Mouse (Mus musculus) macrophage (primary cell): Measurements from ENCODE around the gene Ell3. TPM values are rescaled to one million over a fixed set of nuclear protein-coding genes. Genes with fewer than 3 reads are reported as not detected.

ENCODE experiments used
- H3K27ac ChIP-seq: fragments of 350-480 bp; formaldehyde crosslinking; 2 replicates; pipeline ENCODE4 v1.9.0; 2021
- H3K36me3 ChIP-seq: fragments of 350-480 bp; formaldehyde crosslinking; 2 replicates; pipeline ENCODE4 v1.9.0; 2021; ENCODE audit errors: inconsistent target
- H3K4me3 ChIP-seq: fragments of 350-480 bp; formaldehyde crosslinking; 2 replicates; pipeline ENCODE4 v1.9.0; 2021; ENCODE audit errors: inconsistent target
- H3K79me2 ChIP-seq: fragments of 350-480 bp; formaldehyde crosslinking; 2 replicates; pipeline ENCODE4 v1.9.0; 2021; ENCODE audit errors: inconsistent target
- WGBS: methylation state at CpG from one replicate; pipeline ENCODE4 v1.1.7; 2026; ENCODE audit warnings: inconsistent platforms; ENCODE audit not compliant: missing documents; 5-methylcytosine and 5-hydroxymethylcytosine counted together
- polyA plus RNA-seq: library from polyadenylated mRNA; stranded (reverse); fragments of 250-400 nt; gene quantifications from 3 replicates; pipeline ENCODE4 v1.2.4, GENCODE M21; 2018; ENCODE audit warnings: inconsistent platforms

The Ell3 gene
- polyA plus RNA-seq, 1 experiment from 2014 or later = 0.10 TPM

DNA sequence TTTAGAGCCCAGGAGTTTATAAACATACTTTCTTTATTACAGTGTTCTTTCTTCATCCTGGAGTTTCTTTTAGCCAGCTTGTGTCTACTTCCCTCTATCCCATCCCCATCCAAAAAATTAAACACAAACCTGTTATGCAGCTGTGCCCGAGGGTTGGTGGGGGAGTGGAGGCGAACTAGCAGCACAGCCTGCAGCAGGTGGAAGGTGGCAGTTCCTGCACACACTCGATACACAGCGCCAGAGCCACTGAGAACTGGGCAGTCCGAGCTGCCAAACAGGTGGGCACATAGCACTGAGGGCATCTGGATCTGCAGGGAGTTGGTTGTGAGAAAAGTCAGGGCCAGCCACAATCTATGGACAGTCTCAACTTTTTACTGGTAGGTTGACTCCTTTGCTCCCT is 11.5 kb upstream of the Ell3 start:
- Histone ChIP-seq H3K27ac (no peak overlapping the region), H3K4me3 (no peak overlapping the region), H3K79me2 (peaks cover 45% of the 10 kb centered on the region), H3K36me3 (peaks cover 18% of the 10 kb centered on the region; the same call in 1 of the 2 replicates)
- 94% methylated on average over 5 of the region's 5 CpGs for WGBS

DNA sequence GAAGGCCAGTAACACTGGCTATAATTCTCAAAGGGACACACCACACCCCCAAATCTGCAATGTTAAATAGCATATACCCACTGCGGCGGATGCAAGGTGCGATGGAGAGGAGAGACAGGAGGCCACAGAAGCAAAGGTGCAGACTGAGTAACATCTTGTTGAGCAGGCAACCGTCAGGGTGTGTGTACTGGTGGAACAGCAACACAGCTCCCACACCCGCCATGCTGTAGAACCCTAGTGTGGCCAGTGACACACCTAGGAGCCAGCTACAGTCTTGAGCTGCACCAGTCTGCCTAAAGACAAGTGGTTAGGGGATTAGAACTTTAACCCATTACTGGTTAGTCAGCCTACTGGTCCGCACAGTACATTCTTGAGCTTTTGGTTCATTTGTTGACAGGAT is 9.8 kb upstream of the Ell3 start:
- 95% methylated on average over 6 of the region's 6 CpGs for WGBS
- Histone ChIP-seq H3K79me2 (peaks cover 54% of the 10 kb centered on the region), H3K4me3 (no peak overlapping the region), H3K36me3 (peaks cover 17% of the 10 kb centered on the region; the same call in 1 of the 2 replicates), H3K27ac (no peak overlapping the region)

DNA sequence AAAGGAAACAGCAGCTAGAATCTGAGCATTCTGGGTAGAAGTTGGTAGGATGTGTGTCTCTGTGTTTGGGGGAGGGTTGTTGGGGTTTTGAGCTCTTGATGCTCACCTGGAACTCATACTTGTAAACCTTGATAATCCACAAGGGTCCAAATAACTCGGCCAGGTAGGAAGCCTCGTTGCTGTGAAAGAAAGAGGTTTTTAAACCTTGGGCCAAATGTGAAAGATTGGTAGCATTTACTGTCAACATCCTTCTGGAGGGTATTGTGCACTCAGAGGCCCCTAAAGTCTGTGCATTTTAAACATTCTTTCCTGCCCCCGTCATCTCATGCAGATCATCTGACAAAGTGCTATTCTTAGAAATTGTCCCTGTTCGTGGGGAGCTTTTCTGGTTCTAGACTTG is 8.9 kb upstream of the Ell3 start, which contains the start of gene Hypk:
Gene Hypk (plus strand): TSS at position 301 of the 400 bp plus-strand sequence.
- Histone ChIP-seq H3K4me3 (no peak within 1 kb of the TSS), H3K79me2 (peaks cover 52% of the 10 kb centered on the region), H3K36me3 (peaks cover 14% of the 10 kb centered on the region; the same call in 1 of the 2 replicates), H3K27ac (peak within 1 kb of the TSS; percentile 32; the same call in 1 of the 2 replicates)
- whole genome bisulfite sequencing = 77% methylated on average over 4 of the region's 4 CpGs

DNA sequence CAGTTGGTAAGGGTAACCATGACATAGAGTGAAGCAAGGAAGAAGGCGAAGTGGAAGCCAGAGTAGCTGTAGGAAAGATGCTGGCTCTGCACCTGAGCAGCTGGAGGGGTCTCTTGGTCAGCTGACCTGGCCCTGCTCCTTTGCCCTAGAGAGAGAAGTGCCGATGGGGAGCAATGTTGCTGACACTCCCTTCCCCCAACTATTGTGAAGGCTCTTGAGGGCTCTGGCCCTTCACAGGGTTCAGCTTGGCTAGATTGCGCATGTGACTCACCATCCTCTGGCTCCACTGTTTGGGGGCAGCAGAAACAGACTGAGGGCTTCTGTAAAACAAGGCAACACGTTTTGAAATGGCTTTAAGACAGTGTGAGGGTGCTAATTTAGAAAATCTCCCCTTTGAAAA is 8.3 kb upstream of the Ell3 start:
- peak overlapping the region; percentile 32; the same call in 1 of the 2 replicates for H3K27ac ChIP-seq
- 86% methylated on average over 4 of the region's 4 CpGs for WGBS
- H3K36me3 ChIP-seq = peaks cover 14% of the 10 kb centered on the region; the same call in 1 of the 2 replicates
- H3K79me2 ChIP-seq = peaks cover 46% of the 10 kb centered on the region
- H3K4me3 ChIP-seq = no peak overlapping the region

DNA sequence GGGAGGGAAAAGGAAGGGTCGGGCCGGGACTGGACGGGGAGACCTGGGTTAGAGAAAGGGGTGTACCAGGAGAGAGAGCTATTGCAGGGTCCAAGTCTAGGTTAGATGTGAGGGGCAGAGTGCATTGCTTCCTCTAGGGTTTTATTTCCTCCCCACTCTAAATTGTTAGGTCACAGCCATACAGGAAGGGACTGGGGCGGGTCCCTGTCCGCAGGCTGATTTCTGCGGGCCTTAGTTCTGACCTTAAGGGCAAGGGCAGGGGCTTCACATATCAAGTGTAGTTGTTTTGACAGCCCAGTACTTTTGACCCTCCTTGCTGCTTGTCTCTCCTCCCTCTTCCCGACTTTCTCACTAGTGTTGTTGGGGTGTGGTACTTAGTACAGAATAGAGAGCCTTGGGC is 6.0 kb upstream of the Ell3 start:
- Histone ChIP-seq H3K36me3 (peaks cover 14% of the 10 kb centered on the region; the same call in 1 of the 2 replicates), H3K27ac (peak overlapping the region; percentile 85), H3K4me3 (peak overlapping the region; percentile 82), H3K79me2 (peaks cover 43% of the 10 kb centered on the region)
- 0% methylated on average over 7 of the region's 7 CpGs for WGBS

DNA sequence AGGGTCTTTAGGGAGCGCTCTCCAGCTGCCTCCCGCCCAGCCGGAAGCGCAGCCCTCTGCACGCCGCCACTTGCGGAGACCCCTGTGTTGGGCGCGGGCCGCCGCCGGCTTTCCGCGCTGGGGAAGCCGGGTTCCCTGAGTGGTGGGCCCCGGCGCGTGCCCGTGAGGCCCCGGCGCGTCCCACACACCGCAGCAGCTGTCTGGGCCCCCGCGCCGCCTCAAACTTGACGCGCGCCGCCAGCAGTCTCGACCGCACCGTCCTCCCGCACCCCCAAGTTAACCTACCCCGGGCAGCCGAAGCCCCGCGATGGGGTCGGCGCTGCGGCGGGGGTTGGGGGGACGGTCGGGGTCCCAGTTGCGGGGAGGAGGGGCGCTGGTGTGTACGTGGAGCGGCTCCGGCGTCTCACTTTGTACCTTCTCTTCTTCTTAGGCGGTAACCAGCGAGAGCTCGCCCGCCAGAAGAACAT is 5.5 kb upstream of the Ell3 start:
- H3K79me2 ChIP-seq = peaks cover 43% of the 10 kb centered on the region
- WGBS = 4% methylated on average over 35 of the region's 54 CpGs
- H3K36me3 ChIP-seq = peaks cover 14% of the 10 kb centered on the region; the same call in 1 of the 2 replicates
- H3K4me3 ChIP-seq = peak overlapping the region; percentile 82
- H3K27ac ChIP-seq = peak overlapping the region; percentile 85

DNA sequence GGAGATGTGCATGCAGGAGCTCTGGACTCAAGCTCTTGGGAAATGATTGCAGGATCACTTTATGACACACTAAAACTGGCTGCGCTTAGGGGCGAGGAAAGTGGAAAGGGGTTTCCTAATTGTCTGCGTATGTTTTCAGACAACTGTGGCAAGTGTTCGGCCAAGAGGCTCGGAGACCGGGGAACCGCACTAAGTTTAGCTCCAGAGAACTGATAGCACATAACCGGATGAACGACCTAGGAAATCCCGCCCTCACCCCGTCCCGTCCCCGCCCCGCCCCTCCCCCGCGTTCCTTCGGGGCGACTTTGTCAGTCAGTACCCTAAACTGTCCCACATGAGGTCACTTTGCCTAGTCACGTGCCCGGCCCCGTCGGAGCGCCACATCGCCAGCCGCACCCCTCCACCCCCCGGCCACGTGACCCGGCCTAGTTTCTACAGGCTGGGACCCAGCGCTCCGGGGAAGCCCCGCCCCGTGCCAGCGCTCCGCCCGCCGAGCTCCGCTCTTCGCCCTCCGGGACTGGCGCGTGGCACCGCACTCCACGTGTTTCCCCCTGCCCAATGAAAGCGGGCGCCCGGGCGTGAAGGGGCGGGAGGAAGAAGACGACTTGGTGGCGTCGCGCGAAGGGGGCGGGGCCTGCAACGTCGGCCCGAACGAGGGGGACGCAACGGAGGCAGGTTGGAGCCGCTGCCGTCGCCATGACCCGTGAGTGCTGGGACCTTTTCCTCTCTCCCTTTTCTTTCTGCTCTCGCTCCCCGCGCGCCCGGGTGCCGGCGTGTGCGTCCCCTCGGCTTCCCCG is 4.9 kb upstream of the Ell3 start, which contains the start of gene Serf2:
Gene Serf2 (plus strand): TSS at position 457 of the 797 bp plus-strand sequence.
- Histone ChIP-seq H3K27ac (peak within 1 kb of the TSS; percentile 86), H3K4me3 (peak within 1 kb of the TSS; percentile 82), H3K79me2 (peaks cover 39% of the 10 kb centered on the region), H3K36me3 (peaks cover 12% of the 10 kb centered on the region; the same call in 1 of the 2 replicates)
- under 1% methylated on average over 73 of the region's 74 CpGs for whole genome bisulfite sequencing

DNA sequence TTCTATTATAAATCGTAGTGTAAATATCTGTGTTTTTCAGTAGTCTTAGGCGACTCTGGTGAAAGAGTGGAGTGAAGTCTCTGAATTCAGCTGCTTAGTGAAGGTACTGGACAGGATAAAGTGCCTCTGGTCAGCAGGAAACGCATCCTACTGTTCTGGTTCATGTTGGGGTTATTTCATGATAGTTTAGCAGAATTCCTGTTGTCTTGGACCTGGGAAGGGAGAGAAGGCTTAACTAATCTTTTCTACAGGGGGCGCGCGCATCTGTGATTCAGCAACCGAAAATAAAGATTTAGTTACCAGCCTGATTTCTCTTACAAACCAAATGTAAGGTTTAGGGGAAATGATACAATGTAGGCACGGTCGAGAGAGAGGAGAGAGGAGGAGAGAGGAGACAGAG is 4.1 kb upstream of the Ell3 start:
- Histone ChIP-seq H3K79me2 (peaks cover 31% of the 10 kb centered on the region), H3K4me3 (peak overlapping the region; percentile 46), H3K27ac (peak overlapping the region; percentile 86), H3K36me3 (peaks cover 5% of the 10 kb centered on the region; the same call in 1 of the 2 replicates)
- 9% methylated on average over 7 of the region's 9 CpGs for WGBS

DNA sequence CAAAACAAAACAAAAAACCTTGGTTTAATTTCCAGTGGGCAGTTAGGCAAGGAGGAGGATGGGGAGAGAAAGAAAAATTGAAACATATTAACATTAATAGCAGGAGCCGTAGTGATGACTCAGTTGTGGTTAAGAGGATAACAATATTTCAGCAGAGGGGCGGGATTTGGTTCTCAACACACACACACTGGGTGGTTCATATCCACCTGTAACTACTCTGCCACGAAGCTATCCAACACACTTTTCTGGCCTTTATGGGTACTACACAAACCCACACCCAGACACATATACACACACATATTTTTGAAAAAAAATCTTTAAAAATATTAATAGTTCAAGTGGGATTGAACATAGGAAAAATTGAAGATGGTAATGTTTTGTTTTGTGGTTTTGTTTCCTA is 2.9 kb upstream of the Ell3 start:
- no peak overlapping the region for H3K4me3 ChIP-seq
- WGBS = 34% methylated on average over 3 of the region's 3 CpGs
- H3K36me3 ChIP-seq = no peaks in the 10 kb centered on the region
- H3K27ac ChIP-seq = no peak overlapping the region
- H3K79me2 ChIP-seq = peaks cover 20% of the 10 kb centered on the region

DNA sequence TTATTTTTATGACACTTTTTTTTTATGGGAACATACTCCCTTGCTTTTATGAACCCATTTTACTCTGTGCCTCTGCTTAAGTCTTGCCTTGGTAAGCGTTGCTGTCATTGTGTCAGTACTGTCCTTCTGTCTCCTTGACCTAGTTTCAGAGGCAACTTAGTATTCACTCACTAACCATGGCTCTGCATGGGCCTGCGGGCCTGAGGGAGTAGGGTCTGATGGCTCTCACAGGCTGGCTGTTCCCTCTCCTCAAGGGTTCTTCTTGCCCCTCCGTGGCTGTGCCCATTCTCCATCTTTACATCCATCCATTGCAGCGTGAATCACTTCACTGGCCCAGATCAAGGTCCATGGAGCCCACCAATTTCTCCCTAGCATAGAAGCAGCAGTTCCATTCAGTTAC is 2.4 kb upstream of the Ell3 start:
- no peaks in the 10 kb centered on the region for H3K36me3 ChIP-seq
- H3K27ac ChIP-seq = no peak overlapping the region
- H3K4me3 ChIP-seq = no peak overlapping the region
- peaks cover 18% of the 10 kb centered on the region for H3K79me2 ChIP-seq
- WGBS = 83% methylated on average over 4 of the region's 4 CpGs

DNA sequence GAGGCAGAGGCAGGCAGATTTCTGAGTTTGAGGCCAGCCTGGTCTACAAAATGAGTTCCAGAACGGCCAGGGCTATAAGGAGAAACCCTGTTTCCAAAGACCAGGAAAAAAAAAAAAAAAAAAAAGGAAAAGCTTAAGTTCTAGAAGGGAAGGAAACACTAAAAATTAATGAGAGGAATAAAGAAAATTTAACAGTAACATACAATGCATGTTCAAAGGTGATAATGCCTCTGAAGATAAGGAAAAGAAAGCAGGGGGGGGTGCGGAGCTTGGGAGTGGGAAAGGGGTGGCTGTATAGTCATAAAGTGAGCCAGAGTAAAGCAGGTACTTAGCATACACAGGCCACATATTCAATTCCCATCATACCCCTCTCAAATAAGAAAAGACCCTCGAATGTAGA is 1.0 kb upstream of the Ell3 start:
- WGBS = 100% methylated on average over 2 of the region's 3 CpGs
- Histone ChIP-seq H3K27ac (no peak overlapping the region), H3K4me3 (no peak overlapping the region)

DNA sequence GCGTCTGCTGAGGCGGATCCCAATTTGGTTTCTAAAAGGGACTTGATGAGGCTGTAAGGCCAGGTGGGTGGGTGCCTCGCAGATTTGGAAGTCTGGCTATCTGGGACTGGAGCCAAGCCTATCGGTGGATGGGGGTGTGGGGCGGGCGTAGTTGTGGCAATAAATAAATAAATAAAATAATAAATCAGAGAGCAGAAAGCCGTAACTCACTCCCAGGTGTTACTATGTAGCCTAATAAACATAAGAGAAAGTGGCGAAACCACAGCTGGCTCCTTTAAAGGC is 1.1 kb downstream of the Ell3 start:
- peak overlapping the region; percentile 35 for H3K4me3 ChIP-seq
- no peaks in the 10 kb centered on the region for H3K79me2 ChIP-seq
- H3K27ac ChIP-seq = no peak overlapping the region
- WGBS = 20% methylated on average over 6 of the region's 8 CpGs
- no peaks in the 10 kb centered on the region for H3K36me3 ChIP-seq

More for the DNA sequence above, 1.0 kb upstream of the Ell3 start:
- Histone ChIP-seq H3K79me2 (peaks cover 4% of the 10 kb centered on the region), H3K36me3 (no peaks in the 10 kb centered on the region)

DNA sequence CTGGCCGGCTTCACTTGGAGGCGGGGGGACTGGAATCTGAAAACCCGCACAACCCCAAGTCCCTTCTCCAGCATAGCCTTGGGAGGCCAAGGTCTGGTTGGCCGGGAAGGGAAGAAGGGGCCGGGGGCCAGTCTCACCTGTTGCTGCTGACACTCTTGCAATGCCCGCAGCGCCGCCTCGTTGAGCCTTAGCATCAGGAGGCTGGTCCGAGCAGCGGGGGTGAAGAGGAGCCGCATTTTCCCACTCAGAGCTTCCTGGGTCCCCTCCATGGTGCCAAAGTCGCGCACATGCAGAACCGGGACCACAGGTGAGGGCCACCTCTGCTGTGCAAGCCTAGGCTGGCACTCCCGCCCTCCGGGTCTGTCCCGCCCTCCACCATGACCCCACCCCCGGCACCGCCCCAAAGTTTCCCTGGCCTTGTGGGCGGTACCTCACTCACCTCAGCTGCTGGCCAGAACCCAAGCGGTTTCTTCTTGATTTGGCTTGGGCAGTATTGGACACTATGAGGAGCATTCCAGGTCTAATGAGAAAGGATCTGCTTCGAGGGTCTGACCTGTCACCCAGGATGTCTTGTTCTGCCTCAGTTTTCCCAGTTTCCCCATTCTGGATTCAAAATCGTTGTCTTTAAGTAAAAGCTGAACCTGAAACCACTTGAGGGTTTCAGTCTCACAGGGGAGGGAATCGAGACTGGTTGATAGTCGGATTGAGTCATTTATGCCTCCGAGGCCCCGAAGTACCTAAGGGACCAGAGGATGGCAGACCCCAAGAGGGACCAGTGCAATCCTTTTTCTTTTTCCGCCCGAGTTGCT is 1.6 kb downstream of the Ell3 start:
- no peaks in the 10 kb centered on the region for H3K79me2 ChIP-seq
- H3K36me3 ChIP-seq = no peaks in the 10 kb centered on the region
- H3K4me3 ChIP-seq = peak overlapping the region; percentile 35
- no peak overlapping the region for H3K27ac ChIP-seq
- WGBS = 4% methylated on average over 30 of the region's 30 CpGs

DNA sequence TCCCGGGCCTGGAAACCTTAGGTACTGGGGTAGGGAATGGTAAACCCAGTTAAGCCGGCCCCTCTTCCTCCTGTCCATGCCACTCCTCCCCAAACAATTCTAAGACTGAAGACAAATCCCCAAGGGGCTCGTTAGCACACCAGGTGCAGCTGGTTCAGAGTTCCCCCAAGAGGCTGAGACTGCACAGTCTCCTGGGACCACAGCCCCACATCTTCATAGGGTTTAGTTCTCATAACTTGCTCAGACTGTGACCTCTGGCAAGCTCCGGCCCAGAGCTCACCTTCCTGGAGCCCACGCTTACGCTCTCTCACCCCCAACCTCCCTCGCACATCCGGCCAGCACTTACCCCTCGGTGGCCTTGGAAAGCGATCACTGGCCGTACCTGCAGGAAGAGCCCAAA is 2.3 kb downstream of the Ell3 start:
- H3K36me3 ChIP-seq = no peaks in the 10 kb centered on the region
- no peak overlapping the region for H3K27ac ChIP-seq
- 37% methylated on average over 11 of the region's 11 CpGs for WGBS
- no peaks in the 10 kb centered on the region for H3K79me2 ChIP-seq
- peak overlapping the region; percentile 35 for H3K4me3 ChIP-seq
